Mouse (Mus musculus) liver, embryonic 14.5 days (tissue): ENCODE results near the gene Hhat.

Source experiments
- CTCF ChIP-seq: IDR thresholded peaks from 2 replicates; pipeline ENCODE4 v1.5.1; 2016; ENCODE audit warnings: antibody characterized with exemption, low read depth, control low read depth
- EP300 ChIP-seq: IDR thresholded peaks from 2 replicates; pipeline ENCODE4 v1.6.1; 2016; ENCODE audit warnings: antibody characterized with exemption, low read depth

DNA sequence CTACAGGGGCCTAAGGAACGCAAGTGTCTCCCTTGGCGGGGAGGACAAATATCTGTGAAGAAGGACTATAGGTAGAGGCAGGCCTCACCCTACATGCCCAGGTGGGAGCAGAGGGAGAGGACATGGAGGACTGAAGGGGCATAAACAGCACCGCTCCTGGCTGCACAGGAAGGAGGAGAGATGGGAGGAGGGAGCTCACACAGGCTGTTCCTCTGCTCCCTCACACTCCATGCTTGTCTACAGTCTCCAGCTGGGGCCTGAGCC, 25.9 kb upstream of the Hhat start:
- no peak for TF ChIP-seq CTCF
- TF ChIP-seq EP300 = no peak
